Mouse (Mus musculus) CD4-positive, CD25-positive, alpha-beta regulatory T cell, adult 2 months (primary cell): ENCODE measurements at regions not wholly inside any gene's neighbourhood (a gene's known extent, or its start where the extent isn't known, plus 50 kb on each side); places are given as distances from the start of the nearest gene placed in this dataset.
"Not testable (repeated sequence)": the region's sequence is repeated elsewhere in the genome, so short reads cannot be mapped to it uniquely, and the experiment has no call there.

Experiments
- DNase-seq: peaks from one replicate; pipeline ENCODE4 v3.0.0-alpha.2; 2012; ENCODE audit warnings: low read depth, low spot score

DNA sequence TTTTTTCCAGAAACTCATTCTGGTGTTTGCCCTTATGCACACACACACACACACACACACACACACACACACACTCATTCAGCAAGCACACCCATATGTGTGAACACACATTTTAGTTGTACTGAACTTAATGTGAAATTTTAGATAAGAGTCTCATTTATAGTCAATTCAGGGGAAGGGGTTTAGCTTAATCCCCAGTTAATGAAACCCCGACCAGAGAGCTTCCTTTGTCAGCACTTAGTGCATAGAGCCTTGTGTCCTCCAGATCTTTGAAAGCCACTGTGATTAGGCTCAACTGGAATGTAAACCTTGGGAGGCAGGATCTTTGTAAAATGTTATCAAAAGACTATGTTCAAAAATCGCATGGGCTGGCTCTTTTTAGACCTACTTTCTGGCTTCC is 53.4 kb downstream of the Rps12 start:
- no peak for DNase-seq

DNA sequence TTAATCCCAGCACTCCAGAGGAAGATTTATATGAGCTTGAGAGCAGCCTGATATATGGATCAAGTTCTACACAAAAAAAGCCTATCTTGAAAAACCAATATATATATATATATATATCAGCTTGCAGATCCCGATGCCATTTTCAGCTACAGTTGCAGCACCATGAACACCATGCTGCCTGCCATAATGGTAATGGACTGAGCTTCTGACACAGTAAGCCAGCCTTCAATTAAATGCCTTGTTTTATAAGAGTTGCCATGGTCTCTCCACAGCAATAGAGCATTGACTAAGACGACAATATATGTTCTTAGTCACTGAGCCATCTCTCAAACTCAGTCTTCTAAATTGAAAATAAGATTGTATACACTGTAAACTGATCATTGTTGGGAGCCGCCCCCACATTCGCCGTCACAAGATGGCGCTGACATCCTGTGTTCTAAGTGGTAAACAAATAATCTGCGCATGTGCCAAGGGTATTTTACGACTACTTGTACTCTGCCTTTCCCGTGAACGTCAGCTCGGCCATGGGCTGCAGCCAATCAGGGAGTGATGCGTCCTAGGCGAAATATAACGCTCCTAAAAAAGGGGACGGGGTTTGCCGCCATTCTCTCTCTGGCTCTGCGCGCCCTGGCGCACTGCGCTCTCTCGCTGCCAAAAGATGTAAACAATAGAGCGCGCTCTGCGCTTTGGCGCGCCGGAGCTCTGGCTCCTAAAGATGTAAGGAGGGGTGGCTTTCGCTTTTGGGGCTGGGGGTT is 60.9 kb downstream of the Rps12 start:
- DNase-seq = not testable (repeated sequence)

DNA sequence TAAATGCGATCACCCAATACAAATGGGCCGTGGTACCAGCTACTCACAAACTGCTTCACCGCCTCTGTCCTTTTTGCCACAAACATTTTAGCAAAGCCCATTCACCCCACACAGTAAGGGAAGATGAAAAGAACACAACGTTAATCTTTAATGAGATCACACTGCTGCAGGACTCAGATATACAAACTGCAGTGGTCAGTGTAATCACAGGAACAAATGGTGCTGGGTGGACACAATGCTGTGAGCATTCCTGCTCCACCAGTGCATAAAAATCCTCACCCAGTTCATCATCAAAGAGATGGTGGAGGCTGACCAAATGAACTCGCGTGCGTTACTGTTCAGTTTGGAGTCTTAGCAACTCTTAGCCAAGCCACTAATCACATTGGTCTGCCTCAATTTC is 69.0 kb downstream of the Rps12 start:
- no peak for DNase-seq

DNA sequence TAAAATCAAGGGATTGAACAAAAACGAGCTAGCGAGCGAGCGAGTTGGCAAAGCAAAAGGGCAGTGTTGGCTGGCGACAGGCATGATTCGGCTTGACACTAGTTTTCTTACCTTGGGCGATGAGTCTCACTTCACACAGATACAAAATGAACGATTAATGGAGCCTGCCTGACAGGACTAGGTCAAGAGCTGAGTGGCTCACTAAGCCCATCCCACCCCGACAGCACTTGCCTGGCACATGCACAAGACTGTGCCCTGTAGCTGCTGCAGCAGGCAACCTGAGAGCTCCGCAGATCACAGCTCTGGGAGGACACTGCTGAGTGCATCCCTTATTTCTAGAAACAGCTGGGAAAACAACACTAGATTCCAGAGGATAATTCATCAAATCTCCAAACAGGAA is 71.6 kb downstream of the Rps12 start:
- no peak for DNase-seq

DNA sequence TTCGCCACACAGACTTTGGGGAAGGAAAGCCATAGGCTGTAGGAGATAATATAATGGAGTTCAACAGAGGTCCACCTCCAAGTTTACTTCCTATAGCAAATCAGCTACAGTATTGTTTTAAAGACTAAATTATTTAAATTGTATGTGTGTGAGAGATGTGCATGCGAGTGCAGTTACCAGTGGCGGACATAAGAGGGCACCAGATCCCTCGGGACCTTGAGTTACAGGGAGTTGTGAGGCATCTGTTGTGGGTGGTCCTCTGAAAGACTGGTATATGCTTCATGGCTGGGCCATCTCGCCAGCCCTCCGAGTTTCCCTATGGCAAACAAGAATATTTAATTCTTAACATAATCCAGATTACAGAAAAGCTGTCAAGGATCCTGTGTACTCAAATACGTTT is 72.0 kb downstream of the Rps12 start:
- DNase-seq = no peak

DNA sequence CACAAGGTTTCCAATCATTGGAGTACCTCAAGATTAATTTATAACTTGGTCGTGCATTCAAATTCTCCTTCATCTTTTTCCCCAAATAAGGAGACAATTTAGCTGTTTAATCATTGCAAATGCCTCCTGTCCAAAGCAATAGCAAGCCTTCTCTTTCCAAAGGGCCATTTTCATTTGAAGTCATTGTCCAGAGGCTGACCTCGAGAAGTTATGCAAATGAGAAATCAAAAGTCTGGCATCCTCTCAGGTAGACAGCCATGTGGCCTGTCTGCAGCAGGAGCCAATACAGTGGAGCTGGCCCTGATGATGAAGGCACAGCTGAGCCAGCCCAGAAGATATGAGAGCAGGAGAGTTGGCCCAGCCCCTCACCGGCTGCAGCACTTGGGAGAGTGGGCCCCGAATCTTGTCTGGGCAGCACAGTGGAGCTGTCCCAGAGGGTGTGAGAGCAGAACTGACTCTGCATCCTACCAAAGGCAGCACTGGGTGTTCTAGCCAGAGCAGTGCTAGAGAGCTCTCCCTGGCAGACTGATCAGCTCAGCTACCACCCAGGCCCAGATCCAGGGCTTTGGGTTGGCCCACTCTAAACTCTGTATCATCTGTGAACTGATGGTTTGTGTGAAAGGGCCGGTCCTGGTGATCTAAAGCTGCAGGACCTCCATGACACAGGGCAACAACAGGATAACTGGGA is 74.2 kb downstream of the Rps12 start:
- no peak for DNase-seq

DNA sequence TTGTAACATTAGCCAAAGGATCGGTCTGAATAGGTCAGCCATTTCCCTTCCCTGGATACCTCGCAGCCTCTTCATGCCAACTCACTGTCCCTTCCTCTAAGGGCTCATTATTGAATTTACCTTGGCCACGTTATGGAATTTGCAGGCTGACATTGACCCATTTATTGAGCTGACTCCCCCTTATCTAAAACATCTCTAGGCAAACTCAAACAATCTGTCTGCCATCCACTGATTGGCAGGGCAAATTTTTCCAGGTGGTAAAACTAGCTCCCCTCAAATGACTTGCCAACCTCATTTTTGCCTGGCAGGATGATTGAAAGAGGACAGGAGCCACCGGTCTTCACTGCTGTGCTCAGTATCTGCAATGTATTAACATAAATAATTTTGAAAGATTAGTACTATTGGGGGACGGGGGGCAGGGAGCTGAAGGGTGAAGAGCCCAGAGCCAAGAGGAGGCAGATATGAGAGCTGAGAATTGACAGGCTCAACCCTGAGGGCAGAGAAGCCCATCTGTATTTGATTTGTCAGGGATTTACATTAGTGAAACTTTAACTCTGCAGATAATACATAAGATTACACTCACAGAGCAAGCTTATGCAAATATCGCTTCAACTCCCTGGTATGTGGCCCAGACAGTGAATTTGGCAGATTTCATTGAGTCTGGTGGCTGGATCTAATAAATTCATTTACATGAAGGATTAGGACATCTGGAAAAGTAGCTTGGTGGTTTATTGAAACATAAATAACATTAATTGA is 75.5 kb downstream of the Rps12 start:
- DNase-seq = no peak

DNA sequence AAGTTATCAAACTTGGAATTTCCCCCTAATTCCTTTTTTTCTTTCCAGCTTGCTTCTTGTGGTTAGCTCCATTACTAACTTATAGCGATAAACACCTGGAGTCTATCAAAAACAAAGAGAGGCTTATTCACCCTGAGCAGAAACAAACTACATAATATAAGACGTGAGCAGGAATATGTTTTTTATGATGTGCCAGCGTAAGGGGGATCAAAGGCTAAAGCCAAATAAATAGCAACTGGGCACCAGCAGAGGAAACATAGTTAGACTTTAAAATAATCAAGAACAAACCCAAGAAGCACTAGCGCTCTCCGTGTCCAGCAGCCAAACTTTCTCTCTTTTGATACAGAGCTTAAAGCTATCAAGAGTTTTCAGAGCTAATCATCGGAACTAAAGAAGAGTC is 76.1 kb downstream of the Rps12 start:
- no peak for DNase-seq

DNA sequence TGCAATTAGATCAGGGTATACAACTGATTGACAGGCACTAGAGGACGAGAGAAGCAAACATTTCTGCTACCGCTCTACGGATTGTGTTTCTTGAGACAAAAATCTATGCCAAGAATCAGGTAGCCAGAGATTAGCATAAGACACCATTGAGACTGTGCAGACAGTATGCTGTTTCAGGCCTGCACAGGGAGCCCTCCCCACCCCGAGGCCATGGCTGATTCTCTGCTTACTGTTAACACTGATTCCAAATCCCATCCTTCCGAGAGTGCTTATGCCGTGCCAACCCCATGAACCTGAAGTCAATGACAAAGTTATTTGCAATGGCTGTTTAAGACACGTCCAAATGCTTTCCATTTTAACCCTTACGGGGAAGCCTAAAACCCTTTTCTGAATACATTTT is 78.8 kb downstream of the Rps12 start:
- no peak for DNase-seq

DNA sequence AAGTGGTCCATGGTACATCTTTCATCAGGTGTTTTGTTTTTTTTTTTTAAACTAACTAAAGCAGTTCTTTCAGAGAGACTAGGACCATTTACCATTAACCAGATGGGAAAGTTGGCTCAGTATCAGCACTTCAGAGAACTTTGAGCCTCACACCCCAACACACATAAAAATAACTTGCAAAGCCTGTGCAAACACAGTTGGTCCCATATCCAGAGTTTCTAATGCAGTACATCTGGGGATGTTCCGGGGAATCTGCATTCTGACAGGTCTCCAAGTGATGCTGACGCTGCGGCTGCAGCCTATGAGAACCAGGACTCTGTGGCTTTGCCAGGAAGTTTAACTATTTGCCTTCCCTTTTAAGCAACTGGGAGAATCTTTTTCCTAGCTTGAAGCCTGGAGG is 79.9 kb downstream of the Rps12 start:
- DNase-seq = no peak

DNA sequence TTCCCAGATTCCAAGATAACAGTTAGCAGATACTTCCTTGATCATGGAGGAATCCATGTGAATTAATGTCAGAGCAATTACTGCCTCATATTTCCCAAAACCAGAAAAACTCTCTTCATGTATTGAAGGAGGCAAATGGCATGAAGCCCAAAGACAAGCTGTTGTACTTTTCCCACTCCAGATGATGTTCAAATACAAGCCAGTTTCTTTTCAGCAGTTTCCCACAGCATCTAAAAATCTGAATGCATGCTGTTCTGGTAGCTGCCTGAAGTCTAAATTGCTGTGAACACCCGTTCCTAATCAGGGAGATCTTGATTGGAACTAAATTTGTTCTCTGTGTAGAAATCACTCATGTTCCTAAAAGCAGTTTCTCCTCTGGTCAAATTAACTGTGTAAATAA is 83.0 kb downstream of the Rps12 start:
- DNase-seq = no peak

DNA sequence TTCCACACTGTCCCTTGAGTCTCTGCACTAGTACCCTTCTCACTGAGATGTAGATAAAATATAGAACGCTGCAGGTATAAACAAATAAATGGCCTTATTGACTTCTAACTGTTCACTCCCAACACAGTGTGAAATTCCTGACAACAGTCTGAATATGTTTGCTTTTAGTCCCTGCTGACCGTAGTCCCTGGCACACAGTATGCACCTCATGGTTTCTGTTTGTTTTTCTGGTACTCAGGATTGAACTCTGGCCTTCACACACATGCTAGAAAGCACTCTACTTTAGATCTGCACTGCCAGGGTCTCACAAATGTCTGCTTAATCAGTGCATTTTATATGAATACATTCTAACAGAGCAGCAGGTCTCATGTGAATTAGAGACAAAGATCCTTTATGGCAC is 95.8 kb downstream of the Rps12 start:
- no peak for DNase-seq

DNA sequence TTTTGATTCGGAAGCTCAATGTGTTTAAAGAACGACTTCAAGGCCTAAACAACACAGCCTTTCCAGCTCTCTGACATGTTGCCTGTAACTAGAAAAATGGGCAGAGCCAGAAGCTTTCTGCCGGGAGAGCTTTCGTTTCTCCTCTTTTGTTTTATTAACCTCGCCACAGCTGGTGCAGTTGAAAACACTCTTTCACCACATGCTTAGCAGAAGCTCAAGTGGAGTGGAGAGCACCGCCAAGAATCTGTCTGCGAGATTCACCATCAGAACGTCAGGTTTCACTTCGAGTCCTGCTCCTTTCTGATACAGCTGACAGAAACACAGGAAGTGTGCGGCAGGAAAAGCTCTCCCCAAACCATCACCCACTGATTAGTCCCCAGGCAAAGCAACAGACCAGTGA is 100.1 kb downstream of the Rps12 start:
- DNase-seq = no peak

DNA sequence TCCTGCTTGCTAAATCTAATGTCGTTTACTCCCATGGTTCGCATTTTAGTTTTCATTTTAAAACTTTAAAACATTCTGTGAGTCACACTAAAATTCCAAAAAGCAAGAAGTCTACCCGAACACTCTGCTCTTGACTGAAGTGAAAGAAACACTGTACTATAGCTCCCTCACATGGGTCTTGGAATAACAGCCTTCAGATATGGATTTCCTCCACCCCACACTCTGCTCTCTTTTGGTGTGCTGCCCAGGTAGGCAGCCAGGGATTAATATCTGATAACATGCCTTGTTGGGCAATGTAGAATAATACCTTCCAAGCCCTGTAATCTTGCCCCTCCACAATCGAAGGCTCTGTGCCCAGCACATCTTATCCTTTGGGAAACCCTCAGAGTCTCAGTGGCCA is 104.0 kb downstream of the Rps12 start:
- no peak for DNase-seq

DNA sequence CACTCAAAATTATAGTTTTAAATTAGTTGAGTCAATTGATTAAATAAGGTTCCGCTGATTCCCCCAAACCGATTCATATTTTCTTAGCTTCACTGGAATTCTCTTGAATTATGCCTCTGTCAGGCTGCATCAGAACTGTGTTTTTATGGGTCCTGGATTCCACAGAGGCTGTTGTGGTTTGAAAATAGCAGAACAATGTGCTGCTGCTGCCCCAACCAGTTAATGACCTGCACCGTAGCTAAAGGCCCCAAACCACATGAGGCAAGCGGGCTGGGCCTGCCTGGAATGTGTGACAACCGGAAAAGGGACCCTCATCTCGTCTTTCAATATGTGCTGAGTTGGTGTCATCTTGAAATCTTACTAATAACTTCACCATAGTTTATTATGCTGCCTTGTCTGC is 111.2 kb downstream of the Rps12 start:
- no peak for DNase-seq

DNA sequence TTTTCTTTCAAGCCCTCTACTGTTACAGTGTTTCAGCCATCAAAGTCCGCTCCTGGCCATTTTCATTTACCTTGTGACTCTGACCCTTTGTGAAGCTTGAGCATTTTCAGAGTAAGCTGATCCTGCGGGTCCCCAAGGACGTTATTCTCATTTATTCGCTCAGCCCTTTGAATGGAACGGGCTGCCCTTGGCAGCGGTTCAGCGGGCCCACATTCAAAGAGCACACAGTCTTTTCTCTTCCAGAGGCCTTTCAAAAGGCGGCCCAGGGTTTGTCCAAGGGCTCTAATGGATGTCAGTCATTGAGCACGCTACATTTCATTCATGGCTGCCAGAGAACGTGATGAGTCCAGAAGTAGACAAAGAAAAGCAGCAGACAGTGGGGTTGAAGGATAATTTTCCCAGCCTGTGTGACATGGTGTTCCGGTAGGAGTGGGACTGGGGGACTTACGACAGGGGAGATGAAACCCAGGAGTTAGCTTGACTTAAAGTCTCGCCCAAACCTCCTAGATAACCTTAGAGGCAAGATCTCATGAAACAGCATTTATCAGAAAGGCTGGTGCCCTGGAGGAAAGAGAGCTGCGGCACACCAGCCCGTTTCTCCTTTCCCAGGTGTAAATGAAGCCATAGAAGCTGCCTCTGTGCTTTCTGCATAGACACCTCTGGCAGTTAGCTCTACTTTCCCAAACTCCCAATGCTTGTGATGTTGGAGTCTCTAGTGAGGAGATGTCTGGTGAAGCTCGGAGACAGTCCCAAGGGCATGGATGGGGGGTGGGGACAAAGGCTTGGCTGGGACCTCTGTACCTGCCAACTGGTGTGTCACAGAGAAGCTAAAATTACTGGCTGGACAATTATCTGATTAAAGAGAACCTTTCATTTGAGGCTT is 112.2 kb downstream of the Rps12 start:
- no peak for DNase-seq

DNA sequence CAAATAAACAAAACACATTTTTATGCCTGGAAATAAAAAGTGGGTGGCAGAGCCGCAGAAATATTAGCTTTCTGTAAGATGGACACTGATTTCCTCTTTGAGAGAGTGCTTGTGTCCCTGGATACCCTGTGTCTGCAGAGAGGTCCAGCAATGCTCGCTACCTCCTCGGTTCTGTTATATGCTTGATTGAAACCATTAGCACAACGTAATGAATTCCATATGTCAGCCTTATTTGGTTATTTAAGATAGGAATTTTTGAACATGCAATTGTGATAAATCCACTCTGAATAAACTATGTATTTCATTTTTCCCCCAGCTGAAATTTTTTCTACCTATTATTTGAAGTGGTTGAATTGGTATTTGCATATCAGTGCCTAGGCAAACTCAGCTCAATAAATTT is 114.8 kb downstream of the Rps12 start:
- DNase-seq = no peak

DNA sequence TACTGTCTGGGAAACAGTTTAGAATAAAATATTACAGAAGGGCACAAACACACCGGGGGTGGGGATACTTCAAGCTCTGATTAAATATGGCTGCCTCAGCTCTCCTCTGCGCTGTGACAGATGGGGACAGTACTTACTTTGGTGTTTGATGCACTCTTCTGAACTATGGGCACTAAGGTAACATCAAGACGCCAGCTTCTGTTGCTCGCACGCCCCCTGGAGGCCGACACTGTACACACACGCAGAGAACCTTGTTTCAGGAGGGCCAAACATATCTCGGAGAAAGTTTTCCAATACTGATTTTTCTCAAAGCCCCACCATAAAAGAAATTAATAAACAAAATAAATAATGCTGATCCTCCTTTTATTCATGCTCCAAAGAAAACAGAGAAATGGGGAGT is 115.6 kb downstream of the Rps12 start:
- no peak for DNase-seq

DNA sequence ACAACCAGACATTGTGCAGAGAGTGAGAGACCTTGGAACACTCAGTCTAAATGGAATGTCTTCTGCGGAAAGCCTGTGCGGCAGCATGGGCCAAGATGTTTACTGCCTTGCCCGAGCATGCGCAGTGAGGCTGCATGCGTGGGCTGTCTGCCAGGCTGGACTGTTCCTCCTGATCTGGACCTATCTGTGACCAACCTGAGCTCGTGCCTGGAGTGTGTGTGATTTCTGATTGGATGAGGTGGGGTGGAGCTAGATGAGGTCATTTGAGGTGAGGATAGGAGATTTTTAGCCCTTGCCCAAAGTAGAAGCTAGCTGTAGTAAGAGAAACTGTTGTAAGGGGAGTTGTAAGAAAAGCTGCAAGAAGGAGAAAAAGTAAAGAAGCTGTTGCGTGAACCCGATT is 121.2 kb downstream of the Rps12 start:
- DNase-seq = not testable (repeated sequence)

DNA sequence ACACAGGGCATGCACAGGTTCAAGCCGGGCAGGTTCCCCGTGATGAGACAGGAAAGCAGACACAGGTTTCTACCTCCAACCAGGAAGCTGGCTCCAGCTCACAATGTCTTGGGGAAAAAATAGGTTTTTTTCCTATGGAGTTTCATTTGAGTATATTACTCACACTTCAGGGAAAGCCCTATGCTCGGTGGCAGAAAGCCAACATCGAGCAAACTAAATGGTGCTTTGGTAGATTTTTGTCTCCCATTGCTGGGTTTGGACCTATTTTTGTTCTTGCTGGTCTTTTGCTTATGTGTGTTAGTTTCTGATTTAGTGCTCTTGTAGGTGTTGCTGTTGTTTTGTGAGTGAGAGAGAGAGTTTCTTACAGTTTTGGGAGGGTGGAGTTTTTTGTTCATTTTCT is 160.9 kb downstream of the Rps12 start:
- no peak for DNase-seq

DNA sequence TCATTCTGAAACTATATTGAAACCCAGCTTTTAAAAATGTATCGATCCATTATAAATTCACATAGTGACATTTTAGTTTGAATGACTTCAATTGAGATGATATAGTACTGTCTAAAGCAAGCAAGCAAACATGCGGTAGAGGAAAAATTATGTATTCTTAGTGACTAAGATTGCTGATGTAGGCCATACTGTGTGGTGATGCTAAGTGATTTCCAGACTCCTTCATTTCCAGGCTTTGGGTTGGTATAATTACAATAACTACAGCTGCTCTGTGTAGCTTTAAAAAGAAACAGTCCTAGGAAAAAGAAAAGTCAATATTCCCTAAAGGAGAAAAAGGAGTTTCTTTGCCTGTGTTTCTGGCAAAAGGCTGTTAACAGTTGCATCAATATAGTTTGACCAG is 175.0 kb downstream of the Rps12 start:
- DNase-seq = no peak

DNA sequence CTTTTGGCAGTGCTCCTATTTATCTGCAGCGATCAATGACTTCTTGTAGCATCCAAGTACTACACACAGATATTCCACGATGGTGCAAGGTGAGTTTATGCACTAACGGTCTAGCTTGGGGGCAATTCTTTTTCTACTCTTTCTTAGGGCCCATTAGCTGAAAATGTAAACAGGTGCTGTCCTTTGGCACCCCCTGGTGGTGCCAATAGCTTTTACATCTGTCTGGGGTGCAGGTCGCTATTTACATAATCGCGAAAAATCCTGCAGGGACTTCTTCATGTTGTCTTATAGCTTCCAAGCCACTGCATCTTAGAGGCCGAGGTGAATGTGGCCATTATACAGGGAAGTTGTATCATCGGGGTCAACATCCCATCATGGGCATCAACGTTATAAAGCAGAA is 175.9 kb downstream of the Rps12 start:
- peak; percentile 7 for DNase-seq
